Mouse (Mus musculus): ENCODE data around the gene Glt28d2. TPM values are rescaled to one million over a fixed set of nuclear protein-coding genes. Genes with fewer than 3 reads are reported as not detected.
"Not testable (repeated sequence)": the region's sequence is repeated elsewhere in the genome, so short reads cannot be mapped to it uniquely, and the experiment has no call there.

Glt28d2 gene
- polyA plus RNA-seq (2015; fragmentation: Nextera tagmentation; extraction: Ambion mirVana) = 4.2 and 4.4 TPM in 2 replicates

DNA sequence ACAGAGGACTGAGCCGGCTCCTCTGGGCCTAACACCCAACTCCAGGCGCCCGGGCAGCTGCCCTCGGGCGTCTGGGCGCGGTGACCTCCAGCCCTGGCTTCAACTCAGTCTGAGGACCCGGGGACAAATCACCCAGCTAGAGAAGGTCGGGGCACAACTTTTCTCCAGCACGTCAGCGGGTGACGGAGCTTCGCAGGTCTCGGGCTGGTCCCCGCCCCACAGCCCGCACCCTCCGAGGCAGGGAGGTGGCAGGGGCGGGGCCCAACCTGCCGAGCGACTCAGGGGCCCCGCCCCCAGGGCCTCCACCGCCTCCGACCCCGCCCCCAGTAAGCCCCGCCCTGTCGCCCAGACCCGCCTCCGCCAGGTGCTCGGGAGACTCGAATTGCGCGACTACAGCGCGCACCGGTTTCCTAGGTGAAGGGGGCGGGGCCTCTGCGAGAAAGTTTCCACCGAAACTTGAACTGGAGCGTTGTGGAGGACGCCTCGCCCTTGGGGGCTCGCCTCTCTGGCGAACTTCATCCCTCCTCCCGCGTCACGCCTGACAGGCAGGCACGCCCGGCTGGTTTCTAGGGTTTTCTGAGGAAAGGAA lies at the start of gene Glt28d2, which contains the start of gene Gm37240:
Gene Glt28d2 (minus strand): TSS at position 278 of the 589 bp plus-strand sequence.
Gene Gm37240 (minus strand): TSS at position 280 of the 589 bp plus-strand sequence.
- peak within 1 kb of the TSS; percentile 60 for H3K4me3 ChIP-seq
- H3K36me3 ChIP-seq = no peaks in the 10 kb centered on the region
- H3K4me2 ChIP-seq = peak within 1 kb of the TSS; percentile 92
- H3K9ac ChIP-seq = peak within 1 kb of the TSS; percentile 48
- no peaks in the 10 kb centered on the region for H3K9me3 ChIP-seq
- peak within 1 kb of the TSS; percentile 77 for H3K27ac ChIP-seq
- peak; percentile 89 for ATAC-seq (ENCODE audit: insufficient number of reproducible peaks, low FRiP score, low TSS enrichment, low read depth)
- under 1% methylated on average over 44 of the region's 48 CpGs for WGBS
- peaks cover 18% of the 10 kb centered on the region for H3K4me1 ChIP-seq
- H3K27me3 ChIP-seq = no peaks in the 10 kb centered on the region

DNA sequence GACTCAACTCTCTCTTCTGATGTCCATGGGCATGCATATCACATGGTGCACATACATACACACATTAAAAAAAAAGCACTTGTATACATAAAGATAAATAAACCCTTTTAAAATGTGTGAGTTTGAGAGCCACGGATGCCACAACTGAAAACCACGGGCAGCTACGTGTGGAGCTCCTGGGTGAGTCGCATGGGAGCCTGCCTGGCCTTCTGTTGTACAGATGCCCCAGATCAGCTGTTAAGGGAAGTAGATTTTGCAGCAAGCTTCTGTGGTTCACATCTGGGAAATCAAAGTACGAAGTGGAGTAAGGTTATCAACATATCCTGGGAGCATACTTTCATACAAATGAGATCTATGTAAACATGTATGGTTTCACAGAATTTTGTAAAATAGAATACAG lies 46.3 kb upstream of the Glt28d2 start:
- Histone ChIP-seq H3K36me3 (no peaks in the 10 kb centered on the region), H3K4me1 (no peaks in the 10 kb centered on the region), H3K4me3 (no peak overlapping the region), H3K27ac (no peak overlapping the region), H3K27me3 (no peaks in the 10 kb centered on the region), H3K9ac (no peak overlapping the region), H3K9me3 (no peaks in the 10 kb centered on the region), H3K4me2 (no peak overlapping the region)
- 70% methylated on average over 5 of the region's 5 CpGs for WGBS
- no peak for ATAC-seq (ENCODE audit: insufficient number of reproducible peaks, low FRiP score, low TSS enrichment, low read depth)

DNA sequence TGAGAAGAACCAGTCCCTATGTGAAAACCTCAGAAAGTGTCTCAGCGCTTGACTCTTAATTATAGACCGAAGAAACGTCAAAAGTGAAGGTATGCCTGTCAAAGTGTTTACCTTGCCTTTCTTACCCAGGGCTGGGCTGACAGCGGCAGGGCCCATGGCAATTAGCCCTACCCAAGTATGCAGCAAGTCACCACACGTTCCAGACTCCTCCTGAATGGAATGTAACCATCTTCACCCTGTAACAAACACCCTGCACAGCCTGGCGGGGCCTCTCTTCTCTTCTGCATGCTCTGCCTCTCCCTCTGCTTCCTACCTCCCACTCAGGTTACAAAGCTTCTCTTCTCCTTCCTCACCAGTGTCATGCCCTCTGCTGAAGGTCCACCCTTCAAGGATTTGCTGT lies 44.5 kb upstream of the Glt28d2 start:
- Histone ChIP-seq H3K9ac (no peak overlapping the region), H3K36me3 (no peaks in the 10 kb centered on the region), H3K27ac (peak overlapping the region; percentile 65), H3K27me3 (no peaks in the 10 kb centered on the region), H3K4me3 (no peak overlapping the region), H3K4me2 (no peak overlapping the region), H3K9me3 (no peaks in the 10 kb centered on the region), H3K4me1 (no peaks in the 10 kb centered on the region)
- WGBS = 69% methylated on average over 6 of the region's 6 CpGs
- peak; percentile 65; the same call in 1 of the 2 replicates for ATAC-seq (ENCODE audit: insufficient number of reproducible peaks, low FRiP score, low TSS enrichment, low read depth)

DNA sequence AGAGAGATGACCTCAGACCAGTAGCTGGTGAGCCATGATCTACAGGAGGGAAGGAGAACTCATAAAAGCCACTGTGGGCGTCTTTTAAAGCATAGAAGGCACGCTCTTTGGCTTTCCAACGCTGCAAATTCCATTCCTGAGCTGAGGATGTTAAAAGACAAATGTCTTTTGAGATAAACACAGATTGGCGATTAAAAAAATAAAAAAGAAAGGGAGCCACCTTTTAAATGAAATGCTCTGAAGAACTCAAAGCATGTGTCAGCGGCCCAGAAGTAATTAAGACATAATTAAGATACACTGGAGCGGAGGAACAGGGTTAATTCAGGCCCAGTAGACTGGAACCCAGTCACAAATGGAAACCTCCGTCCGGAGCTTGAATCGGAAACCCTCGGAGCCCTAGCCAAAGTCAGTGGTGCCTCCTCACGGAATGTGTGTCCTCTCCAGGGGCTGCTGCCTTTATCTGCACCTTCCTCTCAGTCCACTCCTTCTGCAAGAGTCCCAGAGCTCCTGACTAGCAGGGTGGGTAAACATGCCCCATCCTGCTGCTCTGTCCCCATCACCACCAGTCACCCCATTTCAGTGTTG lies 43.4 kb upstream of the Glt28d2 start:
- Histone ChIP-seq H3K4me3 (no peak overlapping the region), H3K36me3 (no peaks in the 10 kb centered on the region), H3K9ac (no peak overlapping the region), H3K27ac (peak overlapping the region; percentile 27; the same call in 1 of the 2 replicates), H3K4me1 (no peaks in the 10 kb centered on the region), H3K4me2 (no peak overlapping the region), H3K9me3 (no peaks in the 10 kb centered on the region), H3K27me3 (no peaks in the 10 kb centered on the region)
- no peak for ATAC-seq (ENCODE audit: insufficient number of reproducible peaks, low FRiP score, low TSS enrichment, low read depth)
- 77% methylated on average over 11 of the region's 11 CpGs for WGBS

DNA sequence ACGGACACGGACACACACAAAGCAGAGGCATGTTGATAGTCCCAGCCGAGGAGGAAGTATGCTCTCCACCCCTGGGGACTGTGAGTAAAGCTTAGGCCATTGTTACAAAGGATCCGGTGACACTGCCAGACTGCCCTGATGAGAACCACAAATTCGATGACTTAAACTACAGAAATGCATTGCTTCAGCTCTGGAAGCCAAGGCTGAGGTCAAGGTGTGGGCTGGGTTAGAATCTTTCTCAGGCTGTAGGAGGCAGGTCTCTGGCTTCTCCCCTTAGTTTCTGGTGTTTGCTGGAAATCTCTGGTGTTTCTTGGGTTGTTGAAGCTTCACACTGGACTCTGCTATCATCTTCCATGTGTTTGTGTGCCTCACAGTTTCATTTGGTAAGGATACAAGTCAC lies 42.4 kb upstream of the Glt28d2 start:
- H3K4me2 ChIP-seq = no peak overlapping the region
- no peak overlapping the region for H3K4me3 ChIP-seq
- no peaks in the 10 kb centered on the region for H3K9me3 ChIP-seq
- no peak overlapping the region for H3K9ac ChIP-seq
- 80% methylated on average over 5 of the region's 5 CpGs for WGBS
- no peaks in the 10 kb centered on the region for H3K27me3 ChIP-seq
- no peak for ATAC-seq (ENCODE audit: insufficient number of reproducible peaks, low FRiP score, low TSS enrichment, low read depth)
- H3K4me1 ChIP-seq = no peaks in the 10 kb centered on the region
- no peaks in the 10 kb centered on the region for H3K36me3 ChIP-seq
- H3K27ac ChIP-seq = no peak overlapping the region

DNA sequence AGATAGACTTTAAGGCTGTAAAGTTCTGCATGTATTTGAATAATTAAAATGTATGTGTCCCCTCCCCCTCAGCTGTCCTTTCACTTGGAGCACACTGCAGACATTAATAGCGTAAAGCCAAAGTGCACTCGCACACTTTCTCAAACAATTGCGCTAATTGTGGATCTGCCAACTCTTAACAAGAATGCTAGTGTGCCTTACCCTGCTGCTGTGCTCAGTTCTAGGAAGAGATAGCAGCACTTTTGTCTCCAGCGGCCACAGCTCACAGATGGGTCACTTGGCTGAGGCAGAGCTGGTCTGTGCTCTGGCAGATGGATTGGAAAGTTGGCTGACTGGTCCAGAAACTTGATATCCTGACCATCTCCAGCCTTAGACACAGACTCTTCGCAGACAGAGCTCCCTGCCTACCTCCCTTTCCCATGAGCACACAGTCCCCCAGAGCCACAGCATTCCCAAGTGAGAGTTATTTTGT lies 40.9 kb upstream of the Glt28d2 start:
- H3K4me3 ChIP-seq = no peak overlapping the region
- no peak overlapping the region for H3K4me2 ChIP-seq
- no peaks in the 10 kb centered on the region for H3K9me3 ChIP-seq
- 0 out of 2 replicates have a peak, but pooled peaks cover 3% of the 10 kb centered on the region for H3K4me1 ChIP-seq
- no peak overlapping the region for H3K9ac ChIP-seq
- H3K27me3 ChIP-seq = no peaks in the 10 kb centered on the region
- ATAC-seq (ENCODE audit: insufficient number of reproducible peaks, low FRiP score, low TSS enrichment, low read depth) = no peak
- H3K36me3 ChIP-seq = no peaks in the 10 kb centered on the region
- WGBS = 64% methylated on average over 5 of the region's 5 CpGs
- H3K27ac ChIP-seq = no peak overlapping the region

DNA sequence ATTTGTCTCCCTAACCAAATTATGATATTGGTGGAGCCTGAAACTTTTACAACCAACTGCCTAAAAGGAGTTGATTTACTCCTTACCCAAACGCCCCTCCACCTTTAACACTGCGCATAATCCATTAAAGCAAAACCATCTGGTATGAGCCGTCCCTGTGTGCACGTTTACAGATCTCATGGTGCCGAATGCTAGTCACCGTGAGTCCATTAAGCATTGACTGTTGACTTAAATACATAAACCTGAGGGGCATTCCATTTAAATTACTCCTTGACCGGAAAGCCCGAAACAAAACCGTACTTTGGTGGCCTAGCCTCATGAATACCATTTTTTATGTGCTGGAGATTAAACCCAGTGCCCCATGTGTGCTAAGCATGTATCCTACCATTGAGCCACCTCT lies 40.0 kb upstream of the Glt28d2 start:
- H3K9ac ChIP-seq = no peak overlapping the region
- no peak overlapping the region for H3K27ac ChIP-seq
- 34% methylated on average over 9 of the region's 9 CpGs for WGBS
- no peak for ATAC-seq (ENCODE audit: insufficient number of reproducible peaks, low FRiP score, low TSS enrichment, low read depth)
- no peaks in the 10 kb centered on the region for H3K9me3 ChIP-seq
- no peaks in the 10 kb centered on the region for H3K36me3 ChIP-seq
- no peaks in the 10 kb centered on the region for H3K27me3 ChIP-seq
- 0 out of 2 replicates have a peak, but pooled peaks cover 3% of the 10 kb centered on the region for H3K4me1 ChIP-seq
- H3K4me2 ChIP-seq = no peak overlapping the region
- no peak overlapping the region for H3K4me3 ChIP-seq

DNA sequence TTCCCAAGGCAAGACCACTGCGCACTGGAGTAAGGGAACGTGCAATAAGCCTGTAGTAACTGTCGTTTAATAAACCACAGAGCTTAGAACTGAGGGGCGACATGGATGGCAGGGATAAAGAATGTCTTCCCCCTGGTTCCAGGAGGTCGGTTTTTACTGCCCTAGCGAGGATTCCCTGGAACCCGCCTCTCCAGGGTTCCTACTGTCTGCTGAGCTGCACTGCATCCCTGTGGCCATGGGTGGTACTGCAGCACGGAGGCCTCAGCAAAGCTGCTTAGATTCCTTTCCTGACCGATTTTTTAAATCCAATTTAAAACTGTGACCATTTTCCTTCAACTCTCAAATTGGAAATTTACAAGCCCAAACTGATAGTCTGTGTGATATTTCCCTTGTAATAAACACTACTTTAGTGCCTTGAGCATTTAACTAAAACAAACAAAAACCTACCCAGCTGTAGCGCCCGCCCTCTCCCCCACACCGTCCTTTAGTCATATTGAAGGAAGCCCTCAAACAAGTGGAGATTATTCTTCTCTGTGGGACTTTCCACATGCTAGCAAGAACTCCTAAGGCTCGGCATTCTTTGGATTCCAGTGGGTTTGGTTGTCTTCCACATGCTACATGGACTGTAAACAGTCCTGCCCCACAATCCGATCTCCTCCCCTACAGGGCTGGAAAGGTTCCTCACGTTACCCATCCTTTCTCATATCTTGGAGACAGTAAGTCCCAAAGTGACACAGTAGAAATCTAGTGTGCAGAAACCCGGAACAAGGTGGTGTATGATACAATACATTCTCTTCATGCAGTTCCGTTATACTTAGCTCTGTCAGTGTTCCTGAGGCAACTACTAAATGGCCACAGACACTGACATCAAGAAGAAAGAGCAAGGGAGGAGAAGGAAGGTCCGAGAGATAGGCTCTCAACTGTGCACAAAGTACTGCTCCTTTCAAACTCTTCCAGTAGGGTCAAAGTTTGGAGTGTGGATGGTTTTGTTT lies 36.9 kb upstream of the Glt28d2 start:
- no peaks in the 10 kb centered on the region for H3K36me3 ChIP-seq

DNA sequence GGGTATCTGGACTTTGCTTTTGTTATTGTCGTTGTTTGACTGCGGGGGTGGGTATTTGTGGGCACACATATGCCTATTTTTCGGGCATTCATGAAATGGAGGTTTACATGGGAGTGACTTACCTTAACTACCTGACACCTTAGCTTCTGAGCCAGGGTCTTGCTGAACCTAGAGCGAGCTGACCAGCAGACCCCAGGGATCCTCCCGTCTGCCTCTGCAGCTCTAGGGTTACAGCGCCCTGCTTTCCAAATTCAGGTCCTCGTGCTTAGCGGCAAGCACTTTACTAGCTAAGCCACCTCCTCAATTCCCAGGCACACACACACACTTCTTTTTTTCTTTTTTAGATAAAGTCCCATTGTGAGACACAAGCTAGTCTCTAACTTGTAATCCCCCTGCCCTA lies 36.0 kb upstream of the Glt28d2 start:
- Histone ChIP-seq H3K9me3 (no peaks in the 10 kb centered on the region), H3K4me3 (no peak overlapping the region), H3K36me3 (no peaks in the 10 kb centered on the region), H3K27me3 (no peaks in the 10 kb centered on the region), H3K9ac (no peak overlapping the region), H3K27ac (no peak overlapping the region), H3K4me2 (no peak overlapping the region), H3K4me1 (0 out of 2 replicates have a peak, but pooled peaks cover 3% of the 10 kb centered on the region)
- no peak for ATAC-seq (ENCODE audit: insufficient number of reproducible peaks, low FRiP score, low TSS enrichment, low read depth)
- 54% methylated on average over 8 of the region's 8 CpGs for WGBS

More for the DNA sequence above, 36.9 kb upstream of the Glt28d2 start:
- Histone ChIP-seq H3K9me3 (no peaks in the 10 kb centered on the region), H3K4me2 (0 out of 2 replicates have a peak overlapping the region, but pooled peaks have one; percentile 32), H3K27me3 (no peaks in the 10 kb centered on the region), H3K4me1 (0 out of 2 replicates have a peak, but pooled peaks cover 3% of the 10 kb centered on the region), H3K27ac (no peak overlapping the region), H3K9ac (no peak overlapping the region), H3K4me3 (no peak overlapping the region)
- WGBS = 36% methylated on average over 18 of the region's 18 CpGs
- ATAC-seq (ENCODE audit: insufficient number of reproducible peaks, low FRiP score, low TSS enrichment, low read depth) = no peak

DNA sequence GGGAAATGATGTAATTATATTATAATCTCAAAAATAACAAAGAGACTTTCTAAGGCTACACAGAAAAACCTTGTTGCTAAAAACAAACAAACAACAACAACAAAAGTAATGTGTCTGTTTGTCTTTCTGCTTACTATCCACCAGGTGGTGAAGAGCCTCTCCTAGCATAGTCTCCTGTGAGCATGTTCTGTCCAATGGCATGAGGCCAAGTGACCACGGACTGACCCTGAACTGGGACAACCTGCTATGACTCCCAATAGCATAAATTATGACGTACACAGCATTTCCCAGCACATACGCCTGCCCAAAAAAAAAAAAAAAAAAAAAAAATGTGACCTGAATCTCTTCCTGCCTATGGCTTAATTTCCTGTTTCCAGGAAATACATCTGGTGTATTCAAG lies 35.0 kb upstream of the Glt28d2 start:
- no peaks in the 10 kb centered on the region for H3K9me3 ChIP-seq
- H3K27ac ChIP-seq = no peak overlapping the region
- no peak for ATAC-seq (ENCODE audit: insufficient number of reproducible peaks, low FRiP score, low TSS enrichment, low read depth)
- no peaks in the 10 kb centered on the region for H3K36me3 ChIP-seq
- H3K27me3 ChIP-seq = no peaks in the 10 kb centered on the region
- H3K4me2 ChIP-seq = no peak overlapping the region
- WGBS = 57% methylated on average over 3 of the region's 3 CpGs
- H3K4me3 ChIP-seq = no peak overlapping the region
- no peak overlapping the region for H3K9ac ChIP-seq
- H3K4me1 ChIP-seq = 0 out of 2 replicates have a peak, but pooled peaks cover 3% of the 10 kb centered on the region

DNA sequence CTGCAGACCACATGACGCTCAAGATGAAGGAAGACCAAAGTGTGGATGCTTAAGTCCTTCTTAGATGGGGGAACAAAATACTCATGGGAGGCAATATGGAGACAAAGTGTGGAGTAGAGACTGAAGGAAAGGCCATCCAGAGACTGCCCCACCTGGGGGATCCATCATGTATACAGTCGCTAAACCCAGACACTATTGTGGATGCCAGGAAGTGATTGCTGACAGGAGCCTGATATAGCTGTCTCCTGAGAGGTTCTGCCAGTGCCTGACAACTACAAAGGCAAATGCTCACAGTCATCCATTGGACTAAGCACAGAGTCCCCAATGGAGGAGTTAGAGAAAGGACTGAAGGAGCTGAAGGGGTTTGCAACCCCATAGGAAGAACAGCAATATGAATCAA lies 33.4 kb upstream of the Glt28d2 start:
- H3K9ac ChIP-seq; H3K4me3 ChIP-seq; H3K4me2 ChIP-seq; H3K27ac ChIP-seq; H3K9me3 ChIP-seq; ATAC-seq (ENCODE audit: insufficient number of reproducible peaks, low FRiP score, low TSS enrichment, low read depth); H3K36me3 ChIP-seq; H3K27me3 ChIP-seq; H3K4me1 ChIP-seq: not testable (repeated sequence)
- 84% methylated on average over 2 of the region's 2 CpGs for WGBS
